Mouse (Mus musculus) monocyte, adult 2 months (primary cell): ENCODE measurements around the gene Gm11992.

Experiments
- DNase-seq, 2 experiments: peaks; one replicate each; pipeline ENCODE4 v3.0.0; 2022; ENCODE audit warnings: low spot score in 2 of 2, low read depth in 1 of 2

Gene Gm11992

DNA sequence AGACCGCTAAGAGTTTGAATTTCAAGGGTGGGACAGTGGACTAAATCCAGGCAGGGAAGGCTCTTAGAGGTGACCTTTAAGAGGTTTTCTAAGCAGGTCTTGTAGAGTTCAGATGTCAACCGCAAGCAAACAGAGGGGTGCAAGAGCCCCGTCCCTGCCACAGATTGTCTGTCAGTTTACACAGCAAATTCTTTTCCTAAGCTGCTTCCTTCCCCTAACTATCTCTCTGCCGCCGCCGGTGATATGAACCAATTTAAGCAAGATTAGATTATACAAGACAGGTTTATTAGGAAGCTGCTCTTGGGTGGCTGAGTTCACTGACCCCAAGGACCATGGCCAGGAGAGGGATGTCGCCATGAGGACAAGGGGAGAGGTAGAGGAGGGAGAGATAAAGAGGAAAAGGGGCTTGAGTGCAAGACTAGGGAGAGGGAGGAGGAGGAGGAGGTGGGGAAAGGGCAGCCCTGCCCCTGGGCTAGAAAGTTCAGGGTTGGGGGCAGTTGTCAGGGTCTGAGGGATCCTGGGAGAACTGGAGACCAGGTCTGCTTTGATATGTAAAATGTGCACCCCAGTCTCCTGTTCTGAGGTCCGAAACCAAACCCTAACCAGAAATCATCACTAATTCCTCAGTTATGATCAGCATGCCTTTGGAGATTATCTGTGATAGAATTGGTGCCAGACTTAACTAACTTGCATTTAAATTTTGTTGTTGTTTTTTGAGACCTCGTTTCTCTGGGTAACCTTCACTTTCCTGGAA is 67.2 kb downstream of the Gm11992 start:
- no peak for DNase-seq

DNA sequence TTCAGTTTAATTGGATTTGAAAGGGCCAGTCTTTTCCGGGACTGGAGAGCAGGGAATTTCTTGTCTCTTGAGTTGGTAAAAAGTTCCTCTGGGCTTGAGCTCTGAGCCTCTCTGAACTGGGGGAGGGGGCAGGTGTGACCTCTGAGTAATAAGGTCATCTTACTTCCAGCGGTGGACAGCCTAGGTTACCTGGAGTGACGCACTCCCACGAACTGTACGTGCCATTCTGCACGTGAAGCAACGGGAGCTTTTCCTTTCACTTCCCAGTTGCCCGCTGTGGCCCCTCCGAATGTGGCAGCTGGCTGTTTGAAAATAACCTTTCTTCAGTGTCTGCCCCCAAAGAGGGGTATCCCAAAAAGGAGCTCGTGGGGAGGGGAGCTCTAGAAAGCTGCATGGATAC is 67.7 kb downstream of the Gm11992 start:
- no peak for DNase-seq

DNA sequence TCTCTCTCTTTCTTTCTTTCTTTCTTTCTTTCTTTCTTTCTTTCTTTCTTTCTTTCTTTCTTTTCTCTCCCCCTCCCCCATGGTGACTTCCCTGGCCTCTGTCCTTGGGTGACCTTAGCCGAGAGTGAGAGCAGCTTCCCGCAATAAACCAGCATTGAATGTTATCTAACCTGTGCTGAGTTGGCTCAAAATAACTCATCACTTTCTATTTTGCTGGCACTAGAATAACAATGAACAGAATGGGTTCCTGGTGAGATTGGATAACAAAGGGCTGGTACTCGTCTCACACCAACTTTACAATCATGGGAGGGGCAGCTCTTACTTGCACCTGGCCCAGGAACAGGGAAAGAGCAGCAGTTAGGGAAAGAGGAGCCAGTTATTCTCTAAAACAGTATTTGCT is 68.5 kb downstream of the Gm11992 start:
- no peak for DNase-seq

DNA sequence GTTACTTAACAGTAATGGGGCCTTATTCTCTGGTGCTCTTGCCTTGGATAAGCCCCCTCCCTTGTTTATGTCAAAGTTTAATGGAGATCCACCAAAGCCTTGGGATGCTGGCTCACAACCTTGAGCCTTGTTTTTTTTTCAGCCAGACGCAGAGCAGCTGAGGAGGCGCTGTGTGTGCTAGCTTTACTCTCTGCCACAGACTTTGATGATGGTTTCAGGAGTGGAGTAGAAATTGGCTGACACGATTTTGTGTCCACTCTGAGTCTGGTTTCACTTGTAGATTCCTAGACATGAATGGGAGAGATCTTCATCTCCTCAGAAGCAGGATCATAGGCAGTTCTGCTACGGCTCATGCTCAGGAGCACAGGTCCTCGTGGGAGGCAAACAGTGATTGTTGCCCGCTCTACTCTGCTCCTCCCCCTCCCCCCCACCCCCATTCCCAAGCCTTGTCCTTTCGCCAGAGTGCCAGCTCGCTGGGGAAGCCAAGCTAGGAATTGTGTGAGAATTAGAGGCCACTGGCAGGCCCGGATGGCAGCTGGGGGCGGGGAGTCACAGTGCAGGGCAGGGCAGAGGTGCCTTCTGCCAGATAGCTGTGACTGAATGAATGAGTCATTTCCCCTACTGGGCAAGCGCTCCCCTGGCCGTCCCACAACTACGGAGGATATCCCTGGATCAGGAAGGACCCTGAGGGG is 69.1 kb downstream of the Gm11992 start:
- no peak for DNase-seq

DNA sequence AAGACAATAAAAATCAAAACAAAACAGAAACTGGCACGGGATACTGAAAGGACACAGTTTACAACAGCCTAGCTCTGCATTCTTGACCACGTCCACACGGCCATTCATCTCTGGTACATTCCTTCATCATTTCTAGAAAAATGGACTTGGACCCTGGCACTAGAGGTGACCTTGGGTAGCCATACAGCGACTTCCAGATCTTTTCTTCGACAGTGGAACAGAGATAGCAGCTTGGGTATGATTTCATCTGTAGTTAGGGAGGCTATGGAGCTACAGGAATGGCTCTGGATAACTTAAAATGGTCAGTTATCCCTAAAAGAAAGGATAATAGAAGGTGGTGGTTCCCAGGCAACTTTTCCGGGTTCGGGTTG is 69.6 kb downstream of the Gm11992 start, which contains the start of gene Upp1:
Upp1 (plus strand) TSS at position 54 of the 371 bp plus-strand sequence.
- no peak for DNase-seq

DNA sequence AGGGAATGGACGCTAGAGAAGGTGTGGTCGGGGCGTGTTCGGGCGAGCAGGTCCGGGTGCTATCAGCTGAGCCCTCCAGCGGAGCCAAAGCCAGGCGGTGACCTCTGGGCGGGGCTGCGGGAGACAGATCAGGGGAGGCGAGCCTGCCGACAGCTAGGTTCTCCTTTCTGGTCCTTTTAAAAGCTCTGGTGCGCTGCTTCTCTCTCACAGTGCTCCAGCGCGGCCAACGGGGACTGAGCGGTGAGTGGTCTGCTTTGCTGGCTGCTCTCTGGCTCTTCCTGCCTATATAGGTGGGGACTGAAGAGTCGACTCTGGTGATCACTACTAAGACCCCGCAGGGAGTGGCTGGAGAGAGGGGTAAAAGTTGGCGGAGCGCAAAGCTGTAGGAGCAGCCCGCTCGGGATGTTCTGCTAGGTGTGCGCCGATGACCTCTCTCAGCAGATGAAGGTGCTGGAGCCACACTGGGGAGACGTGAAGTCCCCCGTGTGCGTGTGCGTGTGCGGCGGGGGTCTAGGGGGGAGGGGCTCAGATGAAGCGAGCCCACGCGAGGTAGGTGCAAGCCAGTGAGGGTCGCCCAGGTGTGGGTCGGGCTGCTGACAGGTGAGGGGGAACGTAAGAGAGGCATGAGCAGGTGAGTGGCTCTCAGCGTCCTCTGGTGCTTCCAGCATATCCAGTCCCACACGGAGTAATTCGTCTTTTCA is 70.2 kb downstream of the Gm11992 start:
- DNase-seq, result peak; percentile 8 to 13
